Mouse (Mus musculus) right cerebral cortex, adult 18-20 months (tissue): Measurements from ENCODE around the gene Tti1.
A peak's percentile ranks its signal among the peaks of the same experiment; 100 is the strongest.

Source experiments
- DNase-seq: peaks from one replicate; pipeline ENCODE4 v3.0.0; 2022; ENCODE audit warnings: mixed read lengths

The Tti1 gene

DNA sequence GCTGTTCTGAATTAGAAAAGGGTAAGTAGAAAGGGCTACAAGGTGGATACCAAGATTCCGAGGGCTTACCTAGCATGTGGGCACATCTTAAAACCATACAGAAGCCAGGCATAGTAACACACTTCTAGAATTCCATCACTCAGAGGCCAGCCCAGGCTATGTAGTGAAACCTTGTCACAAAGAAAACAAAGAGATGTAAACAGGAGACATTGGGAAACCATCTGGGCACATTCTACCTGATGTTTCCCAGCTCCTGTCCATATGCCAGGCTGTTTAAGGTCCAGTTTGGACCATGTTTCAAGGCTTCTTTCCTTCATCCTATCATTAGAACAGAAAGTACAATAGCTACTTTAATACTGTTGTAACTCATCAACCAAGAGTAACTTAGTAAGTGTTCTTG is 9.3 kb upstream of the Tti1 start:
- DNase-seq: no peak

DNA sequence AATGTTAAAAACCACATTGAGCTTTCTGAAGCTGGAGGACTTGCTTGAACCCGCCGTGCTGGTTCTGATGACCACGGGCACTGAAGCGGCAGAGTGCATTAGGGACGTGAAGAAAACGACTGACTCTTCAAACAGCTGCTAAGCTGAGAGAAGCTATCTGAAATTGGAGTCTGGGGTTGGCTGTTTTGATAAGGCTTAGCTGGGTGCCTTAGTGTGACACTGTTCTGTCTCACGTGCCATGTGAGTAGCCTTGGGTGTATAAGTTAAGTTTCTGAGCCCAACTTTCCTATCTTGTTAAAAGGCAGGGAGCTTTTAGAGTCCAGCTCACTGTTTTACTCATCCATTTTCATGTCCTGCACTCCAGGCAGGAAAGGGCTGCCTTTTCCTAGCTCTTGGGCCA is 8.7 kb upstream of the Tti1 start:
- no peak for DNase-seq

DNA sequence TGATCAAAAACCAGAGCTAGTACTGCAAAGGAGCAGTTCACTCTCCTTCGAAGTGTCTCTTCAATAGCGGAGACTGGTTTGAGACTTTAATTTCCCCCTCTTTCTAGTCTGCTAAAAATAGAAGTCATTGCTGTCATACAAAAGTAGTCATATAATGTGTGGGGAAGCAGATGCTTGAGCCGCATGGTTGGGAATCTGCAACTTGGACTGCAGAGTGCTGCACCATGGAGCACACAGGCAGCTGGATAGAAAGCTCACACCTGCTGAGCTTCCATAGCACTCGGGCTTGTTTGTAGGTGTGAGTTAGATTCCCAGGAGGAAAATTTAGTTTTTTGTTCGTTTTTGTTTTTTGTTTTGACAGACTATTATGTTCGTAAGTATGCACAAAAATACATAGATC is 8.2 kb upstream of the Tti1 start:
- peak; percentile 15 for DNase-seq

DNA sequence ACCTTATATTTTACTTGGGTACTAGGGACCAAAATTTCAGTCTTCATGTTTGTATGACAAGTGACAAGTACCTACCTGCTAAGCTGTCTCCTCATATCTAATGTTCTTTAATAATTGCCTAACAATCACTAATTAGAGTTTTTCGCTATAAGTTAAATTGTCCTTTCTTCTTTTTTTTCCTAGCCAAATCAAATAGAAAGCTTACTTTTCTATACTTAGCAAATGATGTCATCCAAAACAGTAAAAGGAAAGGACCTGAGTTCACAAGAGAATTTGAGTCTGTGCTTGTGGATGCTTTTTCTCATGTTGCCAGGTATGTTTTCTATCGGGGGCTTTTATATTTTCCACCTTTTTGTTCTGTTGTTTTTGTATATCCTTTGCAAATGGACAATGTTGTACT is 7.6 kb upstream of the Tti1 start:
- no peak for DNase-seq

DNA sequence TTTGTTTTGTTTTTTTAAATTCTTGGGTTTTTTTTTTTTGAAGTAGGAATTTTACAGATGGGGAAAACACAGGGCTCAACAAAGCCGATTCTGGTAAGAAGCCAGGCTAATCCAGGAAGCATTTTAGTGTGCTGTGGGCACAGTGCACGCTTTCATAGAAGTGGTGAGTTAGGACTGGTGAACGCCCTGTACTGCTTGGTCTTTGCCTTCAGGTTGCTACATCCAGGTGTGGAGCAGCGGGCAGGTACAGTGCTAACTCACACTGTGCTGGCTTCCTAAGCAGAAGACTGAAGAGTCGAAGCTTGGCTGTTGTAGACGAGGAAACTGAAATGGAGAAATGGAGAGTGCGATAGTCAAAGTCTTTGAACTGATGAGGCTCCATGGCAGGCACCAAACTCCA is 1.8 kb upstream of the Tti1 start:
- no peak for DNase-seq

DNA sequence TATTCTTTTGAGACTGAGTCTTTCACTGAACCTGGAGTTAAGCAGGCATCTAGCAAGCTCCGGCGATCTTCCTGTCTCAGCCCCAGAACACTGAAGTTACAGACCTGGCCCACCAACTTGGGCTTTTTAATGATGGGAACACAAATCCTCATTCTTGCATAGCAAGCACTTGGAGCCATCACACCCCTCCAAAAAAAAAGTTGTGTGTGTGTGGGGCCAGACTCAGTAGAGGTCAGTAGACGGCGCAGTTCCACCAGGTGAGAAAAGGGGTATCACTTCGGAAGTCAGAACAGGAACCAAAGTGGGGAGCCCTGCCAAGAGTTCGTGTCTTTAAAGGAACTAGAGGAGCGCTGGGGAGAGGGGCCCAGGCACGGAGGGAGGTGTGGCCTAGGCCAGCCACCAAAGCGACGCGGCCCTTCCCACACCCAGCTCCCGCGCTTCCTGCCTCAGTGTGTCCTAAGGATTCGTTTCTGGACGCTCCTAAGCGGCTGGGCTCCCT is 329 bp downstream of the Tti1 start:
- DNase-seq: no peak

DNA sequence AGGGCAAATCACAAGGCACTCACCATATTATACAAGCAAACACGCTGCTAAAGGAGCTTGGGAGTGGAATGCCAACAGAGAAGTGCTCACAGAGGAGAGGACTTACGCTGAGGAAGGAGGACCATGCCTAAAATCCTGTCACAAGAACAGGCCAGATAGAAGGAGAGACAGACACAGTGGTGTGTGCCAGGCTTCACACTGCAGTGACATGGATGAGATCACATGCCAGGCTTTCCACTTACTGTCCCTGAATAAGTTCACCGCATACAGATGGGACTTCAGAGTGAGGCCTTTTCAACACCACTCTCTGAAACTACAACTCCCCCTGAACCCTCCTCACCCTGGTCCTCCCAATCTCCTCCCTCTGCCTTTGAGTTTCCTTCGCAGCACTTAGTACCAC is 10.9 kb downstream of the Tti1 start:
- no peak for DNase-seq

DNA sequence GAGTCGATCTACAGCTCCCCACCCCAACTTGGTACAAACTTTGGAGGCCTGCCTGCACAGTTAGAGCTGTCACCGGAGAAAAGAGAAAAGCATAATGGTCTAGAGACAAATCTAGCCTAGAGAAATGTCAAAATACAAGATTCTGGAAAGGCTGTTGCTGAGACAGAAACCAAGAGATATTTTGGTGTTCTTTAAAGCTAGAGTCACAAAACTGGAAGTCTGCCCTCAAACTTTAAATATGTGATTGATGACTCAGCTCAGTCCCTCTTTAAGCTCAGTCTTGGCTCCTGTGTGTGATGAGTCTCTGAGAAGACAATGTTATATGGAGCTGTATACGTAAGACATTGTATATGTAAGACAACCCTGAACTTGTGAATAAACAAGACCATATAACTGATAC is 15.6 kb downstream of the Tti1 start:
- DNase-seq: no peak

DNA sequence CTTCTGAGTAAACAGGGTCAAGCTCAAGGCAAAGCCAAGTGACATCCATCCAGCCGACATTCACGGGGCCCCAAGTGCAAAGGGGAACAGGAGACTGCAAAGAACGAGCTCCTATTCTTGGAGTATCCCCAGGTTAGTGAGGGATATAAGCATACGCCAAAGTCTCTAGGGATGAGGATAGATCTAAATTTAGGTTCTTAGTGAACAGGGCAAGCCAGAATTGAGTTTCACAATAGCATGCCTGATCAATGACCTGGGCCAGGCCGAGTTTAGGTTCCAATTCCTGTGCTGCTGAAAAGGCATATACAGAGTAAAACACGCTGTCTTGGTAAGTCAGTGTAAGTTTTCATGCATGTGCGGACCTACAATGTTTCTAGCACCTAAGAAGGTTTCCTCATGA is 18.9 kb downstream of the Tti1 start:
- DNase-seq: no peak

DNA sequence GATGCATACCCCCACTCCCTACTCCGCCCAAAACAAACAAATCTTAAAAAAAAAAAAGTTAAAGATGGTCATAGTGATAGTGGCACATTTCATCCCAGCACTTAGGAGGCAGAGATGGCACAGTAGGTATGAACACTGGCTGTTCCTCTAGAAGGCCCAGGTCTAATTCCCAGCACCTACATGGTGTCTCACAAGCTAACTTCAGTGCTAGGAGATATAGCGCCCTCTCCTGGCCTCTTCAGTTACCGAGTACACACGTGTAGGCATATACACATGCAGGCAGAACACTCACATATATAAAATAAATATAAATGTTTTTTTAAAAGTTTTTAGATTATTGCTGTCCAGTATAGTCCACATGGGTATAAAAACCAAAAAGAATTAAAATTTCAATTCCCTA is 22.6 kb downstream of the Tti1 start:
- no peak for DNase-seq

DNA sequence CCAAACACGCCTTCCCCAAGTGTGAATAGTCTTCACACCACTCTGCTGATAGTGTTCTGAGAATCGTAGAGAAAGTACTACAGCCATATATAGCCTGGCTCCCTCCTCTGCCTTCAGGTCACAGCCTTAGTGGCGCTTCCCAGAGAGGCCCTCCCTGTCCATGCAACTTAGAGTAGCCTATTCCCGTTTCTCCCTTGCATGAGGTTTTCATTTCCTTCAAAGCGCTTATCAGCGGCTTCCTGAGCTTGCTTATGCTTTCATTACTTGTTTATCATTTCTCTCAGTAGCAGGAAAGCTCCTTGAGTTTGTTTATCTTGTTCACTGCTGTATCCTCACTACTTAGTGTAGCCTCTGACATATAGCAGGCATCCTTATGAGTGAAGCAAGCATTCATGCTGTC is 23.6 kb downstream of the Tti1 start:
- DNase-seq: no peak

DNA sequence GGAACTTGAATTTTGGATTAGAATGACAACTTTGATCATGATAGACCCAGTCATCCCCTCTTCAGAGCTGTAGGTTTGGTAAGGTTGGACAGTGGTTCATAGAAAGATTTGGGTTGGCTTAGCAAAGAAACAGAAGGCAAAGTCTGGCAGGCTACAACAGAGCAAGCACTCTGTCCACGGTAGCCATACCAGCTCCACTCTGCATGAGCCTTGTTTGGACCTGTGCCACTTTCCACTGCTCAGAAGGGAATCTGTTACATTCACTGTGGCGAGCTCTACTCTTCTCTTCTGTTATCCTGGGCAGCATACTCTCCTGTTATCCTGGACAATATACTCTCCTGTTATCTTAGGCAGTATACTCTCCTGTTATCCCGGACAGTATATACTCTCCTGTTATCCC is 29.4 kb downstream of the Tti1 start:
- no peak for DNase-seq

DNA sequence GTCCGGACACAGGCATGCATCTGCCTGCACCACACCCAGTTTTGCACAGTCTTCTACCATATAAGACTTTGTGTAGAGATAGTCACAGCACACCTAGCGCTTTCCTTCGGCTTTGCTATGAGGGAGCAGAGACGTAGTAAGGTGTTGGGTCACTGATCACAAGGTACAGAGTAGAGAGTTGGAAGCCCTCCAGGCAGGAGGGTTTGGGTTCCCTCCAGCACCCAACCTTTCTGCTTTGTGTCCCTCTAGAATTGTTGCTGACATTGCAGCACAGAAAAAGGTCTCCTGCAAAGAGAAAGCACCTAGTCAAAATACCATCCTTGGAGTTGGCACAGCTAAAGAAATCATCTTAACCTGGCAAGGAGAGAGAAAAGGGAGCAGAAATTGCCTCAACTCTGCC is 35.7 kb downstream of the Tti1 start:
- no peak for DNase-seq

DNA sequence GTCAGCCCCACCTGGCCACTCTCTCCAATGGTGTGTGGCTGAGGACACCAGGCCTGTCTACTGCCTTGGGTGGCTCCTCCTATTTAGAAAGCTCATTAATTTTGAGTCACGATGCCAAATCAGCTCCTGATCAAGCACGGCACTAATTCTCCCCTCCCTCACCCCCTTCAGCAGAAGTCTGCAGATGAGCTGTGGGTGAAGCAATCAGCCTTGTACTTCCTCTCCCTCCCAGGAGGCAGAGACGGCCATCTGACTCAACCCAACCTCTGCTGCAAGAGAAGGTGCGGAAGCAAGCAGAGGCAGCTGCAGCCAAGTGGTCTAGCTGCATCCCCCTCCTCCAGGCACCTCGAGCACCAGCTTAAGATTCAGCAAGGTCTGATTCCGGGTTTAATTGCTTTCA is 37.2 kb downstream of the Tti1 start:
- no peak for DNase-seq

DNA sequence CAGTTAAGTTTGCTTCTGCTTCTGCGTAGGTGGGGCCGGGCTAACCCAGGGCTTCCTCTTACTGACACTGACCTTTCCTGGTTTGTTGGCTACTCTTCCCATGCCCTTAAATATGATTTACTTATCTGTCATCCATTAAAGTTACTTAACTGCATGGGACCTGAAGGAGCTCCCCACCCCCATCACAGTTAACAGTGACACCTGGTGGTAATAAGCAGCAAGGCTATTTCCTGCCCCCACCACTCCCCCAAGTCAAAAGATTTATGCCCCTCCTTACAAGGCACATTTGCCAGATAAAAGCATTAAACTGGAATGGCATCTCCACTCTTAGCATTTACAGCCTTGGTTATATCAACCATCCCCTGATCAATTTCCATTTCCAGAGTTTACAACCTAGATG is 38.3 kb downstream of the Tti1 start:
- no peak for DNase-seq

DNA sequence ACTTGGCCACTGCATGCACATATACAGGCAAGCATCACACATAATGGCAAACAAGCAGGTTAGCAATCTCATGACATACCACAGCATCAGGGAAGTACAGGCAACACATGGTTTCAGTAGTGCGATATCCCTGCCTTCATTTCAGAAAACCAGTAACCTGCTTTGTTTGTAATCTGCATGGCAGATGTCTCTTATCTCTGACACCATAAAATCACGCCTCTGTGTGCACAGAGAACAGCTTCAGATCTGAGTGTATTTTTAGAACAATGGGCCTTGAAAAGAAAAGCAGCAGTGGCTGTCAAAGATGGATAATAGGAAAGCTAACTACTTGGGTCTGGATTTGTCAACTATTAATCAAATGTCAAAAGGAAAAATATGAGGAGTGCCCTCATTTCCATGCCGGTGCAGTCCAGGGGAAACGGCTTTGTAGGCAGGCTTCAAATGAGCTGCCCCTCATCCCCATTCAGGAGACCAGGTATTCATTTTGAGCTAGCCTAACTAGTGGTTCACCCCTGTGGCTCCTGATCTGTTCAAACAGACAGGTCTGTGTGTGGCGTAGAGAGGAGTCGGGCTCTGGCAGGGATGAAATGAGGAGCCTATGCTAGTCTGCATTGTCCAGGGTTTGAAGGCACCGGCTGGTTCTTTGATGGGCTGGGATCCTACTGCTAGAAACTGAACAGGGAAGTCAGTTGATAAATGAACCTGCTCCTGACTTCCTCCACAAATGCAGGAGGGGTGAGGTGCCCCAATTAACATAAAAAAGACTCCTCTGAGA is 39.6 kb downstream of the Tti1 start:
- DNase-seq: no peak

DNA sequence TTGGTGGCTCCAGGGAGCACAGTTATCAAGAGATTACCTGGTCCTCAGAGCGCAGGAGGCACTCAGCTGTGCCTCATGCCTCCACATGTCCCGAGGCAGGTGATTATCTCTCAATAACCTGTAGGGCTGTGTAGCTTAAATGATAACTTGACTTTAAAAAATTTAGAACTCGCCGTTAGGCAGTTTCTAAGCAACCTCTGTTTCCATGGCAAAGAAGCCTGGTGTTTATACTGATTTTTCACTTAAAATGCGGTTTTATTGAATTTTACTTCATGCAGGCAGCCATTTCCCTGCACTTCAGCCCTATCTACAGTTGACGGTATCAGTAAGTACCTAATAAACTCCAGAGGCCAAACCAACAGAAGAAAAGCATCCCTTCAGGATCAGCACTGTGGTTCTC is 42.0 kb downstream of the Tti1 start:
- no peak for DNase-seq

DNA sequence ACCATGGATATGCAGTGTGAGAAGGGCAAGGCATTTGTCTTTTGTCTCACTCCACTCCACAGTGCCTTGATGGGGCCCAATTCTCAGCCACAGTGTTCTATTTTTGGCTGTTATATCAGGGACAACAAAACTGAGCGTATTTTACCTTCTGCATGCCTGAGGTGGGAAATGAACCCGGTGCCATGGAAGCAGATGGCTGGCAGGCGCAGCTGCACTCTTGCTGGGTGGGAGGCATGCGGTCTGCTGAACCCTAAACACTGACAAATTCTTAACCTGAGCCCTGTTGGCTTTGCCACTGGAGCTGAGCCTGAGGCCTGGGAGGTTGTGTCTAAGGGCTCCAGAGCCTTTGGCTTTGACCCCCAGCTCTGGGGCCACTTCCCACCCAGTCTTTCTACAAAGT is 42.6 kb downstream of the Tti1 start:
- DNase-seq: no peak

DNA sequence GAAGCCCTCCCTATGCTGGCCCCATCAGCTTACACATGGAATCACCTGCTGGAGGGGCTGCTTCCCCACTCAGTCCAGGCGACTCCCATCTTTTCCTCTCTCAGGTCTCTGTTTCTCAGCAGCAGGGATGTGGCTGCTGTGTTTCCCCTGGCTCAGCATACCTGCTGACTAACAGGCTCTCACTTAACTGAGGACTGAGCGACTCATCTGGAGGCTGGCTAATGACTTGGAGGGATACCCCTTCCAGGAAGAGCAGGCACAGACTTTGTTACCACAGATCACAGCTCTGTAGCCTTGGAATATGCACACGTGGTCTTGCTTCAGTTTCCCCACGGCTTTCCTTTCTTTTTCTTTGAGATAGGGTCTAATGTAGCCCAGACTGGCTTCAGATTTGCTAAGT is 45.0 kb downstream of the Tti1 start:
- no peak for DNase-seq

DNA sequence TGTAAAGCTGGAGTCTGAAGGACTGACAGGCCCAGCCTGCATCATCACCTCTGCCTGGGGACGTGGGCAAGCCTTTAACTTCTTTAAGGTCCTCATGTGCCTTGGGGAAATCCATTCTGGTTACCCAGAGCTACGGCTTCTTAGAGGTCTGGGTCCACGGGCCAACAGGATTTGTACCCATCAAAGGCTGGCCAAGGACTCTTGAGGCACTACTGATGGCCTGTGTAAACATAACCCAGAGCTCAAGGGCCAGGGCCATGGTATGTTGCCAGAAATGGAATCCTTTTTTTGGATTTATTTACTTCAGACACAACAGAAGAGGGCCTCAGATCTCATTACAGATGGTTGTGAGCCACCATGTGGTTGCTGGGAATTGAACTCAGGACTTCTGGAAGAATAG is 45.5 kb downstream of the Tti1 start:
- DNase-seq: no peak

DNA sequence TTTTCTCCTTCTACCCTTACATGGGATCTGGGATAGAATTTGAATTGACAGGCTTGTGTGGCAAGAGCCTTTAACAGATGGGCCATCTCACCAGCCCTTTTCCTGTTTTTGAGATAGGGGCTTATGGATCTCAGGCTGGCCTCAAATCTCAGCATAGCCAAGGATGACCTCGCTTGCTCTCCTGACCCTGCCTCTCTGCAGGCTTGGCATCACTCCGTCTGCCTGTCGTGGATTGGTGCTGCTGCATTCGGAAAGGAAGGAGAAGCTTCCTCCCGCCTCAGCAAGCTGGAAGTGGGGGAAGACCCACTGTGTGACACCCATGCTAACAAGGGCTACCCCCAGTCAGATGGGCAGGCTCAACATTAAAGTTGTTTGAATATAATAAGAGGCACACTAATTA is 49.0 kb downstream of the Tti1 start:
- no peak for DNase-seq

DNA sequence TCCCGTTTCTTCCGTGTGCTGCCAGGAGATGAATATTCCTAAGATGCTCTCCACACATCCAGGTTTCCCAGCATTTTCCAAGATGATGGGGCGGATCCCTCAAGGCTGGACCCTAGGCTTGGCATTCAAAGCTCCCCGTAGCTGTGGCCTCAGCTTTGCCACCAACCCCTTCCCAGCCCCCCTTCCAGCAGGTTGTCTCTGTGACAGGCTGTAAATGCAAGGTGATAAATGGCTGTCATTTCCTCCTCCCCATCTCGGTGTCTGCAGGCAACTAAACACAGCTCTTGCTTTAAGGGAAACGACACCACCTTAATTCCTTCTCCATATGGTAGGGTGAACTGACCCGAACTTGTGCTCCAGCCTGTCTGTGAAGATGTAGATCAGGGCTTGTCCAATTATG is 52.6 kb downstream of the Tti1 start:
- no peak for DNase-seq

DNA sequence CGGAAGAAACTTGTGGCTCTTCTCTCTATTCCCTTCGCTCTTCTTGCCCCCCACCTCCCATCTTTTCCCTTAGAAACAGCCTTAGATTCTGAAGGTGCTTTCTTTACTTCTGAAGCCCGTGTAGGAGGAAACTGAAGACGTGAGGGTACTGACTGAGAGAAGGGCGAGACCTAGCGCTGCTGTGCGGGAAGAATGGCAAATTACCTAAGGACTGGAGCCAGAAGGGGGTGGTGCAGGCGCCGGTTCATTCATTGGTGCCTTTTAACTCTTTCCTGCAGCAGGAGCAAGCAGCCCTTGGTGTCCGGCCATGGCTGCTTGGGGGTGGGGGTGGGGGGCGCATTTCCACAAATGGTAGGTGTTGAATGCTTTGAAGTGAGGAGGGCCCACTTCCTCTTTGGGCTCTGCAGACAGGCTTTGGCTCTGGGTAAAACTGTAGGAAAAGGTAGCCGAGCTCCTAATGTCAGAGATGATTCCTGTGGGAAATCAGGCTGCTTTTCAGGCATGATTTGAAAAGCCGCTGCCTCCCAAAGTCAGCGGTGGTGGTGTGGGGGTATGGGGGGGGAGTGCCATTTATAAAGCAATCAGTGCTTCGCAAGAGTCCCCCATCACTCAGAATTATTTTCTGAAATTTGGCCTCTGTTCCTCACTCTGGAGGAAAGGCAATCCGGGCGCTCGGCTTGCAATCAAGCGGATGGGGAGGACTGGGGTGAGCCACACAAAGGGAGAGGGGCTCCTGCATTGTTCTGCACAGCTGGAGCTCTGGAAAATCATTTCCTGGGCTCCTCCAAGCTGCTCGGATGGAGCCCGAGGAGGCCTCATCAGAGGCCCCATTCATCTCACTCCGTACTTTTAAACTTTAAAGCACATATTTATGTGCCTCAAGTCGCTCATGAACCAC is 53.4 kb downstream of the Tti1 start:
- no peak for DNase-seq

DNA sequence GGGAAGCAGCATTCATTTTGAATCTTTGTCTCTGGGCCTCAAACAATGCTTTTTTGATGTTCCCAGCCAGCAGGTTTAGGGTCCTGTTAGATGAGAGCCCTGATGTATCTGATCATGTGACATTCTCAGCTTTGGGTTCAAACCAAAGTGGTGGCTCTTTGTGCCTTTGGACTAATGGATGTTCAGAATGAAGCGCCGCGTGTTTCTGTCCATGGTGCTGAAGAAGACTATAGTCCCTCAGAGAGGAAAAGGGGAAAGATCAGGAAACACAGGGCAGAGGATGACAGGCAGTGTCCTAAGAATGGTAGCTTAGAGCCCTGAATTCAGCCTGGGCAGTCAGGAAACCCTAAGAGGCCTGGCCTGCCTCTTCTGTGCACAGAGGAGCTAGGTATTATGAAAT is 57.6 kb downstream of the Tti1 start:
- DNase-seq: no peak
